Mouse (Mus musculus) stomach, postnatal 0 days (tissue): ENCODE data around the gene Eppin. TPM values are rescaled to one million over a fixed set of nuclear protein-coding genes. Genes with fewer than 3 reads are reported as not detected.
"Not testable (repeated sequence)": the region's sequence is repeated elsewhere in the genome, so short reads cannot be mapped to it uniquely, and the experiment has no call there.

Source experiments
- ATAC-seq: fragments of 200-750 bp; cut with Nextera tagmentation; 2 replicates; pipeline ENCODE4 v1.8.0; 2017; ENCODE audit not compliant: low FRiP score, low TSS enrichment
- DNase-seq: peaks from one replicate; pipeline ENCODE4 v3.0.0-alpha.2; 2016; ENCODE audit warnings: low spot score
- H3K27ac ChIP-seq: fragments of 300-500 bp; sonication (generic); replicated peaks from 2 replicates; pipeline ENCODE4 v1.5.1; 2014; ENCODE audit warnings: mild to moderate bottlenecking, control low read depth
- H3K27me3 ChIP-seq: fragments of 300-500 bp; sonication (generic); 2 replicates; pipeline ENCODE4 v1.6.1; 2014; ENCODE audit warnings: low read length; ENCODE audit not compliant: control insufficient read depth, insufficient read depth
- H3K36me3 ChIP-seq: fragments of 300-500 bp; sonication (generic); 2 replicates; pipeline ENCODE4 v1.6.1; 2014; ENCODE audit warnings: low read length, mixed read lengths; ENCODE audit not compliant: control insufficient read depth, insufficient read depth
- H3K4me1 ChIP-seq: fragments of 300-500 bp; sonication (generic); replicated peaks from 2 replicates; pipeline ENCODE4 v1.6.1; 2014; ENCODE audit warnings: antibody characterized with exemption; ENCODE audit not compliant: control insufficient read depth, insufficient read depth
- H3K4me2 ChIP-seq: fragments of 300-500 bp; sonication (generic); replicated peaks from 2 replicates; pipeline ENCODE4 v1.6.1; 2014; ENCODE audit warnings: low read depth, mild to moderate bottlenecking, control low read depth, moderate library complexity
- H3K4me3 ChIP-seq: fragments of 300-500 bp; sonication (generic); 2 replicates; pipeline ENCODE4 v1.5.1; 2014; ENCODE audit warnings: low read depth, low read length, control low read depth
- H3K9ac ChIP-seq: fragments of 300-500 bp; sonication (generic); 2 replicates; pipeline ENCODE4 v1.6.1; 2014; ENCODE audit warnings: mild to moderate bottlenecking, low read length, control low read depth, mixed read lengths
- H3K9me3 ChIP-seq: fragments of 300-500 bp; sonication (generic); 2 replicates; pipeline ENCODE4 v1.6.1; 2016; ENCODE audit warnings: low read length; ENCODE audit not compliant: control insufficient read depth
- CTCF ChIP-seq: IDR thresholded peaks from 2 replicates; pipeline ENCODE4 v1.5.1; 2016; ENCODE audit warnings: antibody characterized with exemption, low read depth, mild to moderate bottlenecking, moderate library complexity
- EP300 ChIP-seq: optimal IDR thresholded peaks from 2 replicates; pipeline ENCODE3; 2016; ENCODE audit warnings: antibody characterized with exemption
- WGBS: fragments of 180-500 bp; shearing (Covaris S2); extraction: QIAGEN DNeasy Blood & Tissue Kit; methylation state at CpG from one replicate; pipeline ENCODE4 v1.1.7; 2014; 5-methylcytosine and 5-hydroxymethylcytosine counted together
- polyA plus RNA-seq: library from polyadenylated mRNA; unstranded; fragments of >200 nt; fragmentation: Nextera tagmentation; extraction: Ambion mirVana; gene quantifications from 2 replicates; pipeline ENCODE4 v1.2.1, GENCODE M21; 2015

Eppin gene
- polyA plus RNA-seq, 1 experiment from 2014 or later: not detected

GRCm38 (mm10) chr2:164619050-164619449, 25.7 kb upstream of the Eppin start:
- Histone ChIP-seq H3K27ac (no peak overlapping the region), H3K4me1 (no peaks in the 10 kb centered on the region), H3K9me3 (no peaks in the 10 kb centered on the region), H3K27me3 (no peaks in the 10 kb centered on the region), H3K9ac (no peak overlapping the region), H3K36me3 (no peaks in the 10 kb centered on the region), H3K4me2 (no peak overlapping the region), H3K4me3 (no peak overlapping the region)
- ATAC-seq (no peak), DNase-seq (no peak)
- whole genome bisulfite sequencing: 71% methylated on average over 5 of the region's 5 CpGs
- TF ChIP-seq EP300: no peak
- no peak for TF ChIP-seq CTCF

GRCm38 (mm10) chr2:164615386-164615785, 22.0 kb upstream of the Eppin start:
- DNase-seq: no peak
- Histone ChIP-seq H3K4me3 (no peak overlapping the region), H3K9me3 (no peaks in the 10 kb centered on the region), H3K4me1 (no peaks in the 10 kb centered on the region), H3K9ac (no peak overlapping the region), H3K27ac (no peak overlapping the region), H3K27me3 (no peaks in the 10 kb centered on the region), H3K36me3 (no peaks in the 10 kb centered on the region), H3K4me2 (no peak overlapping the region)
- ATAC-seq: no peak
- 86% methylated on average over 3 of the region's 3 CpGs for WGBS
- TF ChIP-seq CTCF (no peak), EP300 (no peak)

GRCm38 (mm10) chr2:164613471-164613870, 20.1 kb upstream of the Eppin start, which contains the start of the genes Wfdc6b and Wfdc8:
TSS of gene Wfdc6b (plus strand) at chr2:164613522.
TSS of gene Wfdc8 (minus strand) at chr2:164613626.
- 44% methylated on average over 8 of the region's 8 CpGs for WGBS
- DNase-seq, H3K36me3 ChIP-seq, H3K9ac ChIP-seq, H3K4me1 ChIP-seq, H3K4me2 ChIP-seq, H3K9me3 ChIP-seq, H3K4me3 ChIP-seq, H3K27ac ChIP-seq, ATAC-seq, H3K27me3 ChIP-seq: not testable (repeated sequence)

GRCm38 (mm10) chr2:164608781-164609180, 15.4 kb upstream of the Eppin start:
- 67% methylated on average over 6 of the region's 6 CpGs for WGBS
- Histone ChIP-seq H3K36me3 (no peaks in the 10 kb centered on the region), H3K9me3 (no peaks in the 10 kb centered on the region), H3K27ac (no peak overlapping the region), H3K4me1 (no peaks in the 10 kb centered on the region), H3K9ac (no peak overlapping the region), H3K4me2 (no peak overlapping the region), H3K27me3 (no peaks in the 10 kb centered on the region), H3K4me3 (no peak overlapping the region)
- DNase-seq: no peak
- ATAC-seq: no peak
- no peak for TF ChIP-seq EP300
- TF ChIP-seq CTCF: no peak

- Histone ChIP-seq H3K9ac (no peak overlapping the region), H3K27ac (no peak overlapping the region), H3K4me2 (no peak overlapping the region), H3K4me3 (no peak overlapping the region), H3K4me1 (no peaks in the 10 kb centered on the region), H3K9me3 (no peaks in the 10 kb centered on the region), H3K27me3 (no peaks in the 10 kb centered on the region), H3K36me3 (no peaks in the 10 kb centered on the region)
- DNase-seq (no peak), ATAC-seq (no peak)
- WGBS: 88% methylated on average over 8 of the region's 8 CpGs
- TF ChIP-seq CTCF (no peak), EP300 (no peak)
Observed at GRCm38 (mm10) chr2:164604411-164604810, 11.0 kb upstream of the Eppin start.

GRCm38 (mm10) chr2:164603482-164603881, 10.1 kb upstream of the Eppin start:
- Histone ChIP-seq H3K4me2 (no peak overlapping the region), H3K27ac (no peak overlapping the region), H3K36me3 (no peaks in the 10 kb centered on the region), H3K9ac (no peak overlapping the region), H3K4me1 (no peaks in the 10 kb centered on the region), H3K9me3 (no peaks in the 10 kb centered on the region), H3K4me3 (no peak overlapping the region), H3K27me3 (no peaks in the 10 kb centered on the region)
- no peak for TF ChIP-seq EP300
- TF ChIP-seq CTCF: peak; percentile 18; the same call in 1 of the 2 replicates
- no peak for DNase-seq
- 89% methylated on average over 3 of the region's 3 CpGs for WGBS
- ATAC-seq: no peak
